Mouse (Mus musculus) monocyte, adult 5-6 weeks (primary cell): ENCODE measurements around the gene Fermt3. TPM values are rescaled to one million over a fixed set of nuclear protein-coding genes. Genes with fewer than 3 reads are reported as not detected.
A peak's percentile ranks its signal among the peaks of the same experiment; 100 is the strongest.

Experiments
- ATAC-seq: fragments of 153-309, 156-312 bp; replicated peaks from 2 replicates; pipeline ENCODE4 v1.8.0; 2017; ENCODE audit warnings: mild to moderate bottlenecking; ENCODE audit not compliant: low TSS enrichment, insufficient number of reproducible peaks, severe bottlenecking, poor library complexity, low FRiP score
- total RNA-seq: library from RNA; stranded (forward); fragments of 200-1000, 200-491, 200-594 nt; gene quantifications from 3 replicates; pipeline ENCODE4 v1.2.3, GENCODE M21; 2017

Fermt3 gene
- total RNA-seq, 1 experiment from 2014 or later = 285 TPM

DNA sequence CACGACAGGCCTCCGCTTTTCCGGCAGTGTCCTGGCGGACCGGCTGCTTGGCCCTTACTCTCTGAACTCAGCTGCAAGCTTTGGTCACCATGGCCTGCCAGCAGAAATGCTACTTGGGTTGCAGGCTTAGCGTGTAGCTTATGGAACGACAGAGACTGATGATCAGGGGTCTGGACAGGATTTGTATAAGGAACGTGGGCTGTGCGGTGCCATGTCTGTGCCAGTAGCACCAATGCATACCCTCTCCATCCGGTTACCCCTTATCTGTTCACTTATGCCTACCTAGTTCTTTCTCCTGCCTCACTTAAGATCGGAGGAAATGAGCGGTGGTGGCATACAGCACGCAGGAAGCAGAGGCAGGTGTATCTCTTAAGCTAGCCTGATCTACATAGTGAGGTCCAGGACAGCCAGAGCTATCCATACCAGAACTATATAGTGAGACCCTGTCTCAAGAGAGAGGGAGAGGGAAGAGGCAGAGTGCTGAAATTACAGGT is 21.4 kb upstream of the Fermt3 start:
- ATAC-seq = 0 out of 2 replicates have a peak, but pooled peaks have one; percentile 1

GRCm38 (mm10) chr19:7039841-7040636 is 20.8 kb upstream of the Fermt3 start, which contains the start of gene Stip1:
Gene Stip1, minus strand, starts transcription at chr19:7039967.
- peak; percentile 96 for ATAC-seq

GRCm38 (mm10) chr19:7039088-7039720 is 19.9 kb upstream of the Fermt3 start:
- ATAC-seq = no peak

GRCm38 (mm10) chr19:7034006-7034405 is 14.7 kb upstream of the Fermt3 start:
- ATAC-seq = no peak

DNA sequence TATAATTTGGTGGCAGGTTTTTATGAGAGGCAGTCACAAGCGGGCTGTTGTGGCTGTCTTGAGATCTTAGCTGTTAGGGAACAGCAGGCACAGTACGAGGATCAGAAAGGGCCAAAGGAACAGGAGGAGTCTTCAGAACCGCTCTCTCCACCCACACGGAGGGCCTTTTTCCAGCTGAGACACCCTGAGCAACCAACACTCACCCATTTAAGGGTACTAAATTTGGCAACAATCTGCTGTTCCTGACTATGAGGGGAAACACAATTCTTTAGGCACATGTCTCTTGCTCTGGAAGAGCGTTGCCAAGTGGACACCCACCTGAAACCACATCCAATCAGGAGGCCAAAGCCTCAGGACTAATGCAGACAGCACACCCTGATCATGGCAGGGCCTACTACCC is 10.3 kb upstream of the Fermt3 start:
- ATAC-seq = no peak

- peak; percentile 36; the same call in 1 of the 2 replicates for ATAC-seq
These were observed 964 bp upstream of the Fermt3 start for GRCm38 (mm10) chr19:7020224-7020641.

DNA sequence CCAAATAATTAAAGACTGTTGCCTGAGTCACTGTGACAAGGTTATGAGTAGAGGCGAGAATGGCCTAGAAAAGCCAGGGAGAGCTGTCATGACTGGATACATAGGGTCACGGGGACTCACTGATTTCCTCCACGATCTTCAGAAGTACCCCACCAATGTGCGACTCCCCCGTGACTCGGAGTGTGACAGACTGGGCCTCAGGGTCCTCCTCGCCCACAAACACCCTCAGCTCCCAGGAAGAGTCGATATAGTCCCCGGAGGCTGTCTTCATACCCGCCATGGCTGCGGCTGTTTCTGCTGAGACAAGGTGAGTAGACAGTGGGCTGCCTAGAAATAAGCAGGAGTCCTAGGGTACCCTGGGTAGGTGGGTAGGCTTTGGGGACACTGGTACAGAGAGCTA is 723 bp downstream of the Fermt3 start:
- ATAC-seq = peak; percentile 20; the same call in 1 of the 2 replicates

DNA sequence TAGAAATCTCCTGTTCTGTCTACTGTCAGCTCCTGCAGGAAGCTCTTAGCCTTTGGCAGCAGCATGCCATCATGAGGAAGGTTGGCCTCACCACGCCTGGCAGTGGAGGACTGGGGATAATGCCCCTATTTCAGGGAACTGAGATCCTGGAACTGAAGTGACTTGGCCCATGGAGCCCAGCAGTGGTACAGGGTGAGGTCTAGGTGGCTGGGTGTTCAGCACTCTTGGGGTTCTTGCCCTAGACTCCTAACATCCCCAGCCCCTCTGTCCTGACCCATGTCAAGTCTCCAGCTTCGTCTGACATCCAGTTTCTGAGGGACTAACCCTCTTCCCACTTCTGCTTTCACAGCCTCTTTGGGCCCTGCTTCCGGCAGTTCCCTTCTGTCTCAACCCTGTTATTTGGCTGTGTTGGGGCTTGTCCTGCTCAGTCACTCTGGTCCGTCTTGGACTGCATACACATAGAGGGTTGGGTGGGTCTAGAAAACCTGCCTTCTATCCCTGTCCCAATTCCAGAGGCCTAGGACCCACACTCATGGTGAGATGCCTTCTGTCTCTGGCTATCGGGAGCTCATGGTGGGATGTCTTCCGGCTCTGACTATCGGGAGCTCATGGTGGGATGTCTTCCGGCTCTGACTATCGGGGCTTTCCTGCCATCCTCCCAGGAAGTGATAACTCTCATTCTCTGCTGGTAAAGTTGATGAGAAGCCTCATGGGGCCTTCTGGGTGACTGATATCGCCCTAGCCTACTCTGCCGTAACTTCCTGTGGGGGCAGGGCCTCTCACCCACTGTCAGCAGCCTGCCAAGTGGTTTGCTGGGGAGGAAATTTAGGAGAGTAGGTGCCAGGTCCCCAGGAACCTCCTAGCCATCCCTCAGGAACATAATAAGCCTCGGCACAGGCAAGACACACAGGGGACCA is 1.5 kb downstream of the Fermt3 start:
- ATAC-seq = peak; percentile 40

DNA sequence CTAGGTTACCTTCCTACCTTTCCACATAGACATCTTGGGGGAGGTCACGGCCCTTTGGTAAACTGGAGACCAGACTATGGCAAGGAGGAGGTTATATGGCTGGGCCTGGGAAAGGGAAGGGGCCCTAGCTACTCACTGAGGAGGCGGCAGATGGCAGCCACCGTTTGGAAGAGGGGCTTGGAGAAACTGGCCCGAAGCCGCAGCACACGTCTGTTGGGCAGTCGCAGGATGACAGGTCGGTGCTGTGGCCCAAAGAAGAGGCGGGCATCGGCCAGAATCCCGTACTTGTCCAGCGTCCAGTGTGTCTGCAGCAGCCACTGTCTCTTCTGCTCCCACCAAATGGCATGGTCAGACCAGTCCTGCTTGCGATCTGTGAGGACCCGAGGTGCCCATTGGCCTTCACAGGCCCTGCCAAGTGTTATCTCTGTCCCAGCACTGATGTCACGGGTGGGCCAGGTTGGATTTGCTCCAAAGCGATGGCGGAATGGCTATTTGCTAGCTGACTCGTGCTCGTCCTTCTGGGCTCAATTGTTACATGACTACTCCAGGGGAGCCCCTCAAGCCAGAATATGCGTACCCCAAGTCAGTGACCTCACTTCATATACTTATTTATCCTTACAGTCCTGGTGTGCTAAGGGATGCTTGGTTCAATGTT is 4.7 kb downstream of the Fermt3 start:
- no peak for ATAC-seq

DNA sequence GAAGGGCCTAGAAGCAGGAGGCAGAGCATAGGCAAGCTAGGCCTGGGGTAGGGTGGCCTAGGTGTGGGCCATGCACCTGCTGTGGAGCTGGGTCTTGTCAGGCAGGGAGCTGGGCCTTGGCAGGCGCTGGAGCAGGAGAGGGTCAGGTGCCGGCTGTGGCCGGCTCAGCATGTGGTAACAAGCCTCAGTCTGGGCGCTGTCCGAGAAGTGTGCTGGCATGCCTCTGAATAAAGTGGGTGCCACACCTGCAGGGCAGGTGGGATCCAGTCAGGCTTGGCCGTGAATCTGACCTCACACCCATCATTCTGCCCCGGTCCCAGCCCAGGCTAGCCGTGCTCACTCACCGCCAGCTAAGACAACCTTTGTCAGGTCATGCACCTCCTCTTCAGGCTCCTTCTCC is 5.3 kb downstream of the Fermt3 start:
- no peak for ATAC-seq

- ATAC-seq = no peak
These were observed 6.8 kb downstream of the Fermt3 start for GRCm38 (mm10) chr19:7012426-7012825.

GRCm38 (mm10) chr19:7006892-7007593 is 12.2 kb downstream of the Fermt3 start:
- no peak; the same call in 1 of the 2 replicates for ATAC-seq

DNA sequence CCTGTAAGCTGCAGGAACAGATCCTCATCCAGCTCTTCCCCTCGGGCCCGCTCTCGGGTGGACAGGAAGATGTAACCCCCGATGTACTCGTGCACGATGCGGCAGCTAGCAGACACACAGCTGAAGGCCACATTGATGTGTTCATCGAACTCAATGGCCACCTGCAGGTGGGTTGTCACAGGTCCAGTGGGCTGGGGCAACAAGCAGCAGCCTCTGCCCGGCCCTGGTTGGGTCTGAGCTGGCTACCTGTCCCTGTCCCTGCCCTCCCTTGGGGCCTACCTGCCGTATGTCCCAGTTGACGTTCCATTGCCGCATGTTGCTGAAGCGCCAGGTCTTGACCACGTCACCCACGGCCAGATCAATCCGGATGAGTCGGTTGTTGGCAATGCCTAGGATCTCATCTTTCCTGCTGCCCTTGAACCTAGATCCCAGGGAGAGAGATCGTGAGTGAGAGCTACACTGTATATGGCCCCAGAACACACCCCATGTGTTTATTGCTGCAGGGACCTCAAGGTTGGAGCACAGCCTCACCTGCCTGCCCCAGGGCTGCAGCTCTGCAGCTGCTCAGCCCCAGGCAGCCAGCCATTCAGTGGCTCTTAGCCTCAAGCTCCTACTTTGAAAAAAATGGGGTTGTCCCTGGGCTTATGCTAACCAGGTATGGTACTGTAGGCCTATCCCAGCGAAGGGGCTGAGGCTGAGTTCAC is 19.8 kb downstream of the Fermt3 start:
- no peak for ATAC-seq

DNA sequence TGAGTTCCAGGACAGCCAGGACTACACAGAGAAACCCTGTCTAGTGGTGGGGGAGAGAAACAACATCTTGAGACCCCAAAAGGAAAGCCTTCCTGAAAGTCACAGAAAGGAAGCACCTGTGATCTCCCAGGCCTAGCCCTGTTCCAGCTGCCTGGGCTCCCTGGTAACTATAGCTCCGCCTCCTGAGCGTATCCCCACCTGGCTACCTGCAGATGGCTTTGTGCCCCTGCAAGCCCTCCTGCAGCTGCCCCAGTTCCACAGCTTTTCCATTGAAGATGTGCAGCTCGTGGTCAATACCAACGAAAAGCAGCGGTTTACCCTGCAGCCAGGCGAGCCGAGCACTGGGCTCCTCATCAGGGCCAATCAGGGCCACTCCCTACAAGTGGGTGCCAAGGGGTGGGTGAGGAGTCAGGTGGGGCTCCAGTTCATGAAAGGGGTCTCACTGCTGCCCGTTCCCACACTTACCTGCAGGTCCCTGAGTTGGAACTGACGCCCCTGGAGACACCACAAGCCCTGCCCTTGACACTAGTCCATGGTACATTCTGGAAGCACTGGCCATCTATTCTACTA is 21.5 kb downstream of the Fermt3 start:
- ATAC-seq = no peak

DNA sequence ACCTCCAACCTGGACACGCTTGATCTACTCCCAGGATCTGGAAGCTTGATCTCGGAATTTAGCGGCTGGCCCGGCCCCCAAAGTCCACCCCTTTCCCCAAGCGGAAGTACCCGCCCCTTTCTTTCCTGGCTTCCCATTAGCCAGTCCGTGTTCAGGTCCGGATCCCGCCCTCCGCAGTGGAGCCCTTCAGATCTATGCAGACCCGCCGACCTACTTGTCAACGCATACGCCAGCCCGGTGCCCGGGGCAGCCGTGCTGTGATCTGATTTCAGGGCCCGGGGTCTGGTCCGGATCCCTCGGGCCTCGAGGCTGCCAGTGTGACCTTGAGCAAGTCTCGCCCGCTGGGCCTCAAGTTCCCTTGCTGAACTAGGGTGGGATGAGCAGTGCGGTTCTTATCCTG is 23.3 kb downstream of the Fermt3 start, which contains the start of the genes Nudt22 and Trpt1:
TSS of gene Nudt22 (minus strand) at position 112 of the 400 bp plus-strand sequence.
TSS of gene Trpt1 (plus strand) at position 126 of the 400 bp plus-strand sequence.
- ATAC-seq = peak; percentile 47

DNA sequence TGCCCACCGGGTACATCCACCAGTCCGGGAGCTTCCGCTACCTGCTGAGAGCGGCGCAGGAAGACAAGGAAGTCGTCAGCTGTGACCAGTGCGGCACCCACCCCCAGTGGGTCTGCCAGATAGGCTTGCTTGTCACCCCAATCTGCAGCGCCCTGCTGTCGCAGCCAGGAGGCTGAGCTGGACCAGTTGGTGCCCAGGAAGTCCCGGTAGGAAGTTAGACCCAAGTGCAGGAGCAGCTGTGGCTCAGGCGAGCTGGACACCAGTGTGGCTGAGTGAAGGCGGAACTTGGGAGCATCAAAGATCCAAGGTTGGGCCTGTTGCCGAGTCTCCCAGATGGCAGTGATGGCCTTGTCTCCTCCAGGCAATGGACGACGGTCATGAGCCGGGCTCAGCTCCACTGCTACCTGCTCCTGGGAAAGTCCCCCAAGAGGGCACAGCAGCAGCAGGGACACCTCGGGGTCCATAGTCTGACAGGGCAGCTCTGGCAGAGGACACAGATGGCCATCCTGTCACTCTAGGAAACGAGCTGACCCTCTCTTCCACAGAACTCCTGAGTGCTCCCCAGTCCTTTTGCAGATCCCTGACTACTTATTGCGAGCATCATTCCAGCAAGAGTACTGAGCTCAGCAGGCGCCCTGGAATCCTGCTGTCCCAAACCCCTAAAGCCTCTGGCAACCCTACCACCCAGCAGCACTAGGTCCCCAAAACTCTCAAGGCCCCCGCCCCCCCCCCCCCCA is 23.8 kb downstream of the Fermt3 start:
- no peak for ATAC-seq
